ENCODE assay signal across 12 mouse cellular contexts in the genomic region with DNA sequence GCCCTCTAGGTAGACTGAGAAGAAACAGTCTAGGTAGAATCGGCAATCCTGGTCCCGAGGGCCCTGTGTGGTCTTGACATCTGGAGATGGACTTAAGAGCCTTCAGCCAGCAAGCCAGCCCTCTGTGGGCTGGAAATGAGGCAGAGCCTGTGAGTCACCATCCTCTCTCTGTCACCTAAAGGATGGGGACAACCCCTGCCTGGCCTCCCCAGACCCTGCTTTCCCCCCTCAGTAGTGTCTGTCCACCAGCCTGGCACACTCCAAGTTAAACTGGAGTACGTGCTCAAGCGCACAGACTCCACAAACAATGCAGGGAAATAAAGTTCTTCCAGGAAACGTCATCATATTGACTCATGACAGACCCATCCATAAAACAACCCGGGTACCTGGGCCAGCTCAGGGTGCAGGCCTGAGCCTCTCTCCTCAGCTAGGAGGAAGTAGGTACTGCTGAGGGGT. TPM values are rescaled to one million over a fixed set of nuclear protein-coding genes. Genes with fewer than 3 reads are reported as not detected.
A peak's percentile ranks its signal among the peaks of the same experiment; 100 is the strongest.
DNase-seq lines count a peak whose midpoint lies in the region; ATAC-seq lines count a peak whose summit lies in the region.
"Had no signal": no experiment of that assay in that cellular context is flagged by ENCODE, and none has a peak within 500 bp of the region (broad histone marks: within the 10 kb centered on the region; RNA-seq: fewer than 3 reads in every experiment).

No protein-coding gene starts in this region.

- DNase-seq in heart, adult 11 months = peak; percentile 97
- DNase-seq in heart, postnatal 4 days = no peak
- no peak for DNase-seq in liver, embryonic 11.5 days (ENCODE audit: low spot score)
- DNase-seq in left cerebral cortex, adult 8-10 months (ENCODE audit: low spot score in 2 of 2) = no peak
- DNase-seq in c-Kit-positive CD71-positive TER-119-positive erythroid progenitor cells, embryonic 14.5 days (ENCODE audit: low spot score) = no peak
- DNase-seq: adrenal gland, adult 8-10 months had no signal

- H3K4me1 ChIP-seq in liver, embryonic 16.5 days (ENCODE audit: control insufficient read depth, low read depth, low read length) = peaks cover 2% of the 10 kb centered on the region; the same call in 1 of the 2 replicates
- H3K4me1 ChIP-seq in liver, embryonic 11.5 days (replicated peaks; ENCODE audit: control insufficient read depth, insufficient read depth, low read length) = peaks cover 20% of the 10 kb centered on the region

- no peaks in the 10 kb centered on the region for H3K9me3 ChIP-seq in liver, embryonic 16.5 days (replicated peaks; ENCODE audit: control insufficient read depth, low read length)
- H3K9me3 ChIP-seq in liver, embryonic 11.5 days (ENCODE audit: control insufficient read depth, low read length) = no peaks in the 10 kb centered on the region

- no peak overlapping the region for H3K4me3 ChIP-seq in liver, embryonic 16.5 days (ENCODE audit: low read depth, low read length)
- H3K4me3 ChIP-seq in liver, embryonic 11.5 days (ENCODE audit: low read depth, low read length) = no peak overlapping the region
- H3K4me3 ChIP-seq: erythroblast, embryonic 14.5 days had no signal

- WGBS in liver, embryonic 16.5 days (ENCODE audit: insufficient replicate concordance) = 43% methylated on average over 6 of the region's 6 CpGs
- 67% methylated on average over 6 of the region's 6 CpGs for WGBS in liver, embryonic 11.5 days

- peak overlapping the region; percentile 13; the same call in 1 of the 2 replicates for H3K27ac ChIP-seq in liver, embryonic 16.5 days (ENCODE audit: low read length)
- no peak overlapping the region for H3K27ac ChIP-seq in liver, embryonic 11.5 days (ENCODE audit: low read depth, low read length)
- H3K27ac ChIP-seq: hindbrain, embryonic 14.5 days had no signal

- H3K27me3 ChIP-seq in liver, embryonic 16.5 days (ENCODE audit: control insufficient read depth, insufficient read depth, low read depth, low read length) = no peaks in the 10 kb centered on the region
- H3K27me3 ChIP-seq in liver, embryonic 11.5 days (replicated peaks; ENCODE audit: control insufficient read depth, insufficient read depth, low read length) = no peaks in the 10 kb centered on the region
- H3K27me3 ChIP-seq: Patski had no signal

- ATAC-seq in liver, embryonic 16.5 days (ENCODE audit: low read depth) = 0 out of 2 replicates have a peak, but pooled peaks have one; percentile 15
- ATAC-seq in liver, embryonic 11.5 days (replicated peaks; ENCODE audit: low FRiP score) = no peak
- ATAC-seq in granulocyte monocyte progenitor cell, adult 5-6 weeks (replicated peaks; ENCODE audit: poor library complexity, severe bottlenecking) = peak; percentile 41; the same call in 1 of the 2 replicates
- ATAC-seq in megakaryocyte, adult 5-6 weeks (ENCODE audit: poor library complexity, severe bottlenecking) = peak; percentile 36
- ATAC-seq: Patski had no signal

- H3K36me3 ChIP-seq in liver, embryonic 16.5 days (ENCODE audit: control insufficient read depth, insufficient read depth) = no peaks in the 10 kb centered on the region
- no peaks in the 10 kb centered on the region for H3K36me3 ChIP-seq in liver, embryonic 11.5 days (ENCODE audit: control insufficient read depth, insufficient read depth, low read length)

- H3K9ac ChIP-seq in liver, embryonic 16.5 days (ENCODE audit: low read depth, low read length) = no peak overlapping the region
- H3K9ac ChIP-seq in liver, embryonic 11.5 days (ENCODE audit: low read depth, low read length) = no peak overlapping the region
- H3K9ac ChIP-seq: hindbrain, embryonic 14.5 days had no signal

- H3K4me2 ChIP-seq in liver, embryonic 16.5 days (ENCODE audit: low read depth, low read length) = no peak overlapping the region
- H3K4me2 ChIP-seq in liver, embryonic 11.5 days = no peak overlapping the region
- H3K4me2 ChIP-seq: hindbrain, embryonic 14.5 days had no signal

RNA-seq across cellular contexts. Expression of gene Tsen2, which starts 21.7 kb away (rescaled TPM):
- 10 to 100 TPM; 10.1 to 11.3 TPM for total RNA-seq in heart, postnatal 4 days (2021)
- 7.6 and 8.5 TPM in 2 replicates for polyA plus RNA-seq in liver, embryonic 16.5 days (2015; fragmentation: Nextera tagmentation; extraction: Ambion mirVana)
- polyA plus RNA-seq in liver, embryonic 11.5 days (2014; fragmentation: Nextera tagmentation; extraction: Ambion mirVana) = 33.1 and 36.8 TPM in 2 replicates
- 9.4 and 16.0 TPM in 2 replicates for total RNA-seq in granulocyte monocyte progenitor cell, adult 5-6 weeks (2014; fragmentation: Nextera tagmentation)
- 23.1 and 24.3 TPM in 2 replicates for total RNA-seq in granulocyte monocyte progenitor cell, adult 5-6 weeks (2017)
- 2.9 and 3.0 TPM in 2 replicates for total RNA-seq in megakaryocyte, adult 5-6 weeks (2015)
- 3.4 and 8.7 TPM in 2 replicates for total RNA-seq in megakaryocyte, adult 5-6 weeks (2017)
- 10 to 100 TPM; 21.1 to 27.7 (median 26.1) TPM for total RNA-seq in left cerebral cortex, adult 8-10 months (2022)
